Mouse (Mus musculus) thymus, adult 2 months (tissue): Measurements from ENCODE around the gene Padi6. TPM values are rescaled to one million over a fixed set of nuclear protein-coding genes. Genes with fewer than 3 reads are reported as not detected.

Source experiments
- DNase-seq: peaks from one replicate; pipeline ENCODE4 v3.0.0; 2021
- H3K27ac ChIP-seq: fragments of 200-500 bp; 2 replicates; pipeline ENCODE4 v1.5.1; 2012; ENCODE audit warnings: low read length, control low read depth; ENCODE audit not compliant: control insufficient read depth, insufficient read depth
- H3K27me3 ChIP-seq: fragments of 200-500 bp; 2 replicates; pipeline ENCODE4 v1.6.1; 2012; ENCODE audit warnings: mild to moderate bottlenecking, low read length, moderate library complexity, mixed read lengths; ENCODE audit not compliant: control insufficient read depth, insufficient read depth
- H3K36me3 ChIP-seq: fragments of 200-500 bp; 2 replicates; pipeline ENCODE4 v1.6.1; 2012; ENCODE audit warnings: mild to moderate bottlenecking, low read length, moderate library complexity; ENCODE audit not compliant: control insufficient read depth, insufficient read depth
- H3K4me1 ChIP-seq: fragments of 200-500 bp; replicated peaks from 2 replicates; pipeline ENCODE4 v1.6.1; 2012; ENCODE audit warnings: low read length; ENCODE audit not compliant: control insufficient read depth, insufficient read depth
- H3K4me3 ChIP-seq: fragments of 200-500 bp; 2 replicates; pipeline ENCODE4 v1.5.1; 2012; ENCODE audit warnings: mild to moderate bottlenecking, low read length, control low read depth, moderate library complexity; ENCODE audit not compliant: control insufficient read depth, insufficient read depth
- CTCF ChIP-seq: fragments of 200-500 bp; IDR thresholded peaks from 2 replicates; pipeline ENCODE4 v1.5.1; 2012; ENCODE audit warnings: mild to moderate bottlenecking, control low read depth, low read length, moderate library complexity, borderline replicate concordance; ENCODE audit not compliant: control insufficient read depth, poor library complexity, insufficient read depth; ENCODE audit errors: extremely low read depth
- POLR2A ChIP-seq: fragments of 200-500 bp; IDR thresholded peaks from 2 replicates; pipeline ENCODE4 v1.6.1; 2012; ENCODE audit warnings: mild to moderate bottlenecking, low read length, control low read depth, moderate library complexity; ENCODE audit not compliant: control insufficient read depth, poor library complexity, insufficient read depth; ENCODE audit errors: extremely low read depth
- WGBS: fragments of 180-500 bp; shearing (Covaris S2); methylation state at CpG from one replicate; pipeline ENCODE4 v1.1.7; 2018; 5-methylcytosine and 5-hydroxymethylcytosine counted together
- polyA plus RNA-seq: library from polyadenylated mRNA; depleted of rRNA; stranded (reverse); fragments of >200 nt; gene quantifications from 2 replicates; pipeline ENCODE4 v1.2.3, GENCODE M21; 2012

The Padi6 gene
- polyA plus RNA-seq, 1 experiment: 0.90 TPM

- TF ChIP-seq CTCF (peak; percentile 79; the same call in 1 of the 2 replicates), POLR2A (no peak)
- WGBS: 44% methylated on average over 9 of the region's 9 CpGs
Observed at GRCm38 (mm10) chr4:140763158-140763557, 20.7 kb upstream of the Padi6 start.

GRCm38 (mm10) chr4:140761601-140762000 lies 19.2 kb upstream of the Padi6 start:
- TF ChIP-seq POLR2A (no peak), CTCF (no peak)
- H3K4me1 ChIP-seq: peaks cover 2% of the 10 kb centered on the region; the same call in 1 of the 2 replicates
- 93% methylated on average over 7 of the region's 7 CpGs for WGBS
- no peak overlapping the region for H3K27ac ChIP-seq
- no peaks in the 10 kb centered on the region for H3K36me3 ChIP-seq
- H3K27me3 ChIP-seq: no peaks in the 10 kb centered on the region
- no peak for DNase-seq
- H3K4me3 ChIP-seq: no peak overlapping the region

More at GRCm38 (mm10) chr4:140763158-140763557, 20.7 kb upstream of the Padi6 start:
- Histone ChIP-seq H3K27me3 (no peaks in the 10 kb centered on the region), H3K27ac (no peak overlapping the region), H3K4me1 (peaks cover 2% of the 10 kb centered on the region; the same call in 1 of the 2 replicates), H3K4me3 (no peak overlapping the region), H3K36me3 (no peaks in the 10 kb centered on the region)
- DNase-seq: peak; percentile 80

DNA sequence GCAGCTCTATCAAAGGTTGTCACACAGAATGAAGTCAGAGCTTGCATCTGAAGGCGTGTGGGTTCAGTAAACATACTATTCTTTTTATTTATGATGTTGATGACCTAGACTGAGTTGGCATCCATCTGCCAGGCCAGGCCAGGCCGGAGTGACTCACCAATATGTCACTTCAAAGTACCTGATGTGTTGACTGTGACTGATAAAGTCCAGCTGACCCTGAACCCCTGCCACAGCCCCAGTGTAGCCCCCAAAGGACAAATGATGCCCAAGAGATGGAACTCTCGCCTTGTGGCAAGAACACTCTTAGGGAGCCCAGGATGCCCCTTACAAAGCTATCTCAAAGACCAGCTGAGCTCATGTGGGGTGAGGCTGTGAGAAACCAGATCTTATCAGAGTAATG lies 13.4 kb upstream of the Padi6 start:
- TF ChIP-seq POLR2A (no peak), CTCF (no peak)
- no peaks in the 10 kb centered on the region for H3K27me3 ChIP-seq
- H3K4me3 ChIP-seq: no peak overlapping the region
- no peak for DNase-seq
- H3K4me1 ChIP-seq: peaks cover 28% of the 10 kb centered on the region
- H3K27ac ChIP-seq: no peak overlapping the region
- no peaks in the 10 kb centered on the region for H3K36me3 ChIP-seq
- 95% methylated on average over 3 of the region's 3 CpGs for WGBS

GRCm38 (mm10) chr4:140753366-140753765 lies 10.9 kb upstream of the Padi6 start:
- Histone ChIP-seq H3K27ac (peak overlapping the region; percentile 87), H3K4me3 (no peak overlapping the region), H3K27me3 (no peaks in the 10 kb centered on the region), H3K36me3 (no peaks in the 10 kb centered on the region), H3K4me1 (peaks cover 36% of the 10 kb centered on the region)
- DNase-seq: peak; percentile 49
- TF ChIP-seq CTCF: no peak
- TF ChIP-seq POLR2A: no peak
- WGBS: 59% methylated on average over 7 of the region's 7 CpGs

- Histone ChIP-seq H3K36me3 (no peaks in the 10 kb centered on the region), H3K27me3 (no peaks in the 10 kb centered on the region), H3K4me1 (peaks cover 36% of the 10 kb centered on the region), H3K4me3 (peak overlapping the region; percentile 54), H3K27ac (0 out of 2 replicates have a peak overlapping the region, but pooled peaks have one; percentile 3)
- DNase-seq: peak; percentile 95
- 12% methylated on average over 19 of the region's 19 CpGs for WGBS
- TF ChIP-seq POLR2A: no peak
- peak; percentile 57; the same call in 1 of the 2 replicates for TF ChIP-seq CTCF
Observed at GRCm38 (mm10) chr4:140750328-140750727, 7.9 kb upstream of the Padi6 start.

DNA sequence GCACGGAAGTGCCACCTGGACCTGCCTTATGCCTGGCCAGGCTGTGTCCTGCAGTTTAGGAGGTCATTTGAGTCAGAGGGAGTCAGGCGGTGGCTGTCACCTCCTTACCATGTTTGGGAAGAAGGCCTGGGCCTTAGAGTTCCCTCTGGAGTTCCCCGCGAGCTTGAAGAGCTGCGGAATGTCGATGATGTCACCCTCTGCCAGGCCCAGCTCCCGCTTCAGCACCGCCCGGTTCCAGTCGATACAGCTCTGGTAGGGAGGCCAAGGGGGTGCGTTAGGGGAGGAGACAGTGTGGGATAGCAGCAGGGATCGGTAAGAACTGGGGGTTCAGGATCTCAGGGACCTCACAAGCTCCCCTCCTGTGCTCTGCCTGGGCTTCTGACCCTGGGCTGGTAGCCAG lies 5.5 kb upstream of the Padi6 start:
- no peak for DNase-seq
- no peak overlapping the region for H3K4me3 ChIP-seq

DNA sequence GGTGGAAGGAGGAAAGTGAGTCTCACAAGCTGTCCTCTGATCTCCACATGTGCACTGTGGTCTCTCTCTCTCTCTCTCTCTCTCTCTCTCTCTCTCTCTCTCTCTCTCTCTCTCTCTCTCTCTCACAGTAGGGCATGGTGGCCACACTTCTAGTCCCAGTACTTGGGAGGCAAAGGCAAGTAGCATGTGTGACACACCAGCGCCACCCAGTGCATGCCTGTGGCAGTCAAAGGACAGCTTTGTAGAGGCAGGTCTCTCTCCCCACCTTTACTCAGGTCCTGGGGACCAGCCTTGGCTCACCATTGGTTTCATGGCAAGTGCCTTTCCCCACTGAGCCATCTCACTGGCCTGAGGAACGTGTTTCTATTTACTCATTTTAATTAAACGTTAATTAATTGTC lies 2.2 kb upstream of the Padi6 start:
- Histone ChIP-seq H3K36me3 (no peaks in the 10 kb centered on the region), H3K27me3 (no peaks in the 10 kb centered on the region), H3K27ac (no peak overlapping the region), H3K4me3 (no peak overlapping the region), H3K4me1 (peaks cover 29% of the 10 kb centered on the region)
- 25% methylated on average over 3 of the region's 3 CpGs for WGBS
- TF ChIP-seq CTCF: peak; percentile 61; the same call in 1 of the 2 replicates
- TF ChIP-seq POLR2A: no peak
- DNase-seq: peak; percentile 75

More for the DNA sequence above, 5.5 kb upstream of the Padi6 start:
- Histone ChIP-seq H3K27ac (no peak overlapping the region), H3K36me3 (no peaks in the 10 kb centered on the region), H3K4me1 (peaks cover 34% of the 10 kb centered on the region), H3K27me3 (no peaks in the 10 kb centered on the region)
- no peak for TF ChIP-seq POLR2A
- TF ChIP-seq CTCF: no peak
- 92% methylated on average over 12 of the region's 12 CpGs for WGBS

- Histone ChIP-seq H3K36me3 (no peaks in the 10 kb centered on the region), H3K27ac (no peak overlapping the region), H3K4me3 (no peak overlapping the region), H3K4me1 (peaks cover 28% of the 10 kb centered on the region), H3K27me3 (no peaks in the 10 kb centered on the region)
- no peak for TF ChIP-seq CTCF
- no peak for TF ChIP-seq POLR2A
- no peak for DNase-seq
- 67% methylated on average over 4 of the region's 4 CpGs for WGBS
Observed at GRCm38 (mm10) chr4:140743086-140743485, 643 bp upstream of the Padi6 start.
